Mouse (Mus musculus): ENCODE measurements around the gene Crtc3. TPM values are rescaled to one million over a fixed set of nuclear protein-coding genes. Genes with fewer than 3 reads are reported as not detected.

Crtc3 gene
- polyA plus RNA-seq, 1 experiment from 2014 or later, result 16.9 TPM

GRCm38 (mm10) chr7:80682630-80683029, 6.0 kb downstream of the Crtc3 start:
- Histone ChIP-seq H3K4me3 (no peak overlapping the region), H3K4me2 (no peak overlapping the region), H3K9me3 (replicated peaks) (no peaks in the 10 kb centered on the region), H3K4me1 (replicated peaks) (peaks cover 40% of the 10 kb centered on the region), H3K27ac (no peak overlapping the region), H3K36me3 (no peaks in the 10 kb centered on the region), H3K27me3 (no peaks in the 10 kb centered on the region), H3K9ac (no peak overlapping the region)
- no peak for ATAC-seq (replicated peaks; ENCODE audit: insufficient number of reproducible peaks, insufficient read depth, low FRiP score, low read depth)
- WGBS, result 36% methylated on average over 1 of the region's 1 CpGs

GRCm38 (mm10) chr7:80680218-80680847, 8.3 kb downstream of the Crtc3 start:
- H3K4me2 ChIP-seq, result peak overlapping the region; percentile 46
- H3K9ac ChIP-seq, result 0 out of 2 replicates have a peak overlapping the region, but pooled peaks have one; percentile 14
- H3K27ac ChIP-seq, result peak overlapping the region; percentile 54
- H3K4me3 ChIP-seq, result no peak overlapping the region
- 0 out of 2 replicates have a peak, but pooled peaks cover 3% of the 10 kb centered on the region for H3K36me3 ChIP-seq
- 21% methylated on average over 12 of the region's 12 CpGs for WGBS
- no peaks in the 10 kb centered on the region for H3K9me3 ChIP-seq (replicated peaks)
- ATAC-seq (replicated peaks; ENCODE audit: insufficient number of reproducible peaks, insufficient read depth, low FRiP score, low read depth), result no peak
- H3K4me1 ChIP-seq (replicated peaks), result peaks cover 26% of the 10 kb centered on the region
- no peaks in the 10 kb centered on the region for H3K27me3 ChIP-seq

- H3K27ac ChIP-seq, result no peak overlapping the region
- no peak overlapping the region for H3K4me3 ChIP-seq
- 78% methylated on average over 3 of the region's 3 CpGs for WGBS
Observed at GRCm38 (mm10) chr7:80672323-80672722, 16.4 kb downstream of the Crtc3 start.

GRCm38 (mm10) chr7:80670889-80671288, 17.8 kb downstream of the Crtc3 start:
- H3K36me3 ChIP-seq, result no peaks in the 10 kb centered on the region
- H3K27me3 ChIP-seq, result no peaks in the 10 kb centered on the region
- no peak overlapping the region for H3K4me3 ChIP-seq
- no peak overlapping the region for H3K4me2 ChIP-seq
- ATAC-seq (replicated peaks; ENCODE audit: insufficient number of reproducible peaks, insufficient read depth, low FRiP score, low read depth), result no peak
- H3K4me1 ChIP-seq (replicated peaks), result peaks cover 28% of the 10 kb centered on the region
- 84% methylated on average over 6 of the region's 6 CpGs for WGBS
- H3K27ac ChIP-seq, result no peak overlapping the region
- H3K9ac ChIP-seq, result no peak overlapping the region
- no peaks in the 10 kb centered on the region for H3K9me3 ChIP-seq (replicated peaks)

More at GRCm38 (mm10) chr7:80672323-80672722, 16.4 kb downstream of the Crtc3 start:
- Histone ChIP-seq H3K27me3 (no peaks in the 10 kb centered on the region), H3K4me2 (no peak overlapping the region), H3K9ac (no peak overlapping the region), H3K4me1 (replicated peaks) (peaks cover 14% of the 10 kb centered on the region), H3K9me3 (replicated peaks) (no peaks in the 10 kb centered on the region), H3K36me3 (0 out of 2 replicates have a peak, but pooled peaks cover 3% of the 10 kb centered on the region)
- no peak for ATAC-seq (replicated peaks; ENCODE audit: insufficient number of reproducible peaks, insufficient read depth, low FRiP score, low read depth)

- Histone ChIP-seq H3K27ac (peak overlapping the region; percentile 91), H3K9ac (peak overlapping the region; percentile 7; the same call in 1 of the 2 replicates), H3K4me1 (replicated peaks) (peaks cover 37% of the 10 kb centered on the region), H3K4me2 (peak overlapping the region; percentile 39), H3K9me3 (replicated peaks) (no peaks in the 10 kb centered on the region), H3K4me3 (no peak overlapping the region), H3K27me3 (no peaks in the 10 kb centered on the region), H3K36me3 (no peaks in the 10 kb centered on the region)
- ATAC-seq (replicated peaks; ENCODE audit: insufficient number of reproducible peaks, insufficient read depth, low FRiP score, low read depth), result 0 out of 2 replicates have a peak, but pooled peaks have one; percentile 30
- 13% methylated on average over 11 of the region's 11 CpGs for WGBS
Observed at GRCm38 (mm10) chr7:80667190-80667589, 21.5 kb downstream of the Crtc3 start.

GRCm38 (mm10) chr7:80666198-80666915, 22.3 kb downstream of the Crtc3 start:
- WGBS, result 34% methylated on average over 10 of the region's 10 CpGs
- peak overlapping the region; percentile 7; the same call in 1 of the 2 replicates for H3K9ac ChIP-seq
- peak; percentile 74; the same call in 1 of the 2 replicates for ATAC-seq (replicated peaks; ENCODE audit: insufficient number of reproducible peaks, insufficient read depth, low FRiP score, low read depth)
- H3K4me2 ChIP-seq, result peak overlapping the region; percentile 39
- peak overlapping the region; percentile 91 for H3K27ac ChIP-seq
- H3K36me3 ChIP-seq, result no peaks in the 10 kb centered on the region
- no peak overlapping the region for H3K4me3 ChIP-seq
- no peaks in the 10 kb centered on the region for H3K9me3 ChIP-seq (replicated peaks)
- peaks cover 37% of the 10 kb centered on the region for H3K4me1 ChIP-seq (replicated peaks)
- H3K27me3 ChIP-seq, result no peaks in the 10 kb centered on the region

- Histone ChIP-seq H3K4me1 (replicated peaks) (peaks cover 49% of the 10 kb centered on the region), H3K4me2 (no peak overlapping the region), H3K9me3 (replicated peaks) (no peaks in the 10 kb centered on the region), H3K9ac (no peak overlapping the region), H3K27ac (peak overlapping the region; percentile 67), H3K4me3 (no peak overlapping the region), H3K36me3 (no peaks in the 10 kb centered on the region), H3K27me3 (no peaks in the 10 kb centered on the region)
- WGBS, result 88% methylated on average over 4 of the region's 4 CpGs
- ATAC-seq (replicated peaks; ENCODE audit: insufficient number of reproducible peaks, insufficient read depth, low FRiP score, low read depth), result no peak
Observed at GRCm38 (mm10) chr7:80661082-80661481, 27.6 kb downstream of the Crtc3 start.

- H3K4me1 ChIP-seq (replicated peaks), result peaks cover 49% of the 10 kb centered on the region
- no peak; the same call in 1 of the 2 replicates for ATAC-seq (replicated peaks; ENCODE audit: insufficient number of reproducible peaks, insufficient read depth, low FRiP score, low read depth)
- no peak overlapping the region for H3K4me3 ChIP-seq
Observed at GRCm38 (mm10) chr7:80660619-80661018, 28.1 kb downstream of the Crtc3 start.

GRCm38 (mm10) chr7:80657896-80658295, 30.8 kb downstream of the Crtc3 start:
- Histone ChIP-seq H3K4me2 (0 out of 2 replicates have a peak overlapping the region, but pooled peaks have one; percentile 2), H3K27ac (peak overlapping the region; percentile 63), H3K4me3 (no peak overlapping the region), H3K9ac (no peak overlapping the region), H3K4me1 (replicated peaks) (peaks cover 64% of the 10 kb centered on the region), H3K36me3 (no peaks in the 10 kb centered on the region), H3K27me3 (no peaks in the 10 kb centered on the region), H3K9me3 (replicated peaks) (no peaks in the 10 kb centered on the region)
- 20% methylated on average over 8 of the region's 8 CpGs for WGBS
- ATAC-seq (replicated peaks; ENCODE audit: insufficient number of reproducible peaks, insufficient read depth, low FRiP score, low read depth), result peak; percentile 63

More at GRCm38 (mm10) chr7:80660619-80661018, 28.1 kb downstream of the Crtc3 start:
- Histone ChIP-seq H3K36me3 (no peaks in the 10 kb centered on the region), H3K9ac (no peak overlapping the region), H3K9me3 (replicated peaks) (no peaks in the 10 kb centered on the region), H3K4me2 (no peak overlapping the region), H3K27me3 (no peaks in the 10 kb centered on the region), H3K27ac (peak overlapping the region; percentile 67)
- 48% methylated on average over 4 of the region's 4 CpGs for whole genome bisulfite sequencing

- H3K4me2 ChIP-seq, result peak overlapping the region; percentile 13; the same call in 1 of the 2 replicates
- H3K36me3 ChIP-seq, result no peaks in the 10 kb centered on the region
- no peak overlapping the region for H3K9ac ChIP-seq
Observed at GRCm38 (mm10) chr7:80655350-80656013, 33.2 kb downstream of the Crtc3 start.

GRCm38 (mm10) chr7:80654926-80655325, 33.8 kb downstream of the Crtc3 start:
- WGBS, result 35% methylated on average over 5 of the region's 5 CpGs
- Histone ChIP-seq H3K9me3 (replicated peaks) (no peaks in the 10 kb centered on the region), H3K4me1 (replicated peaks) (peaks cover 61% of the 10 kb centered on the region), H3K4me2 (no peak overlapping the region), H3K27ac (peak overlapping the region; percentile 77), H3K36me3 (no peaks in the 10 kb centered on the region), H3K9ac (no peak overlapping the region), H3K27me3 (no peaks in the 10 kb centered on the region), H3K4me3 (no peak overlapping the region)
- no peak for ATAC-seq (replicated peaks; ENCODE audit: insufficient number of reproducible peaks, insufficient read depth, low FRiP score, low read depth)

More at GRCm38 (mm10) chr7:80655350-80656013, 33.2 kb downstream of the Crtc3 start:
- Histone ChIP-seq H3K9me3 (replicated peaks) (no peaks in the 10 kb centered on the region), H3K4me1 (replicated peaks) (peaks cover 66% of the 10 kb centered on the region), H3K27ac (peak overlapping the region; percentile 77), H3K4me3 (no peak overlapping the region), H3K27me3 (no peaks in the 10 kb centered on the region)
- WGBS, result 45% methylated on average over 6 of the region's 6 CpGs
- peak; percentile 53; the same call in 1 of the 2 replicates for ATAC-seq (replicated peaks; ENCODE audit: insufficient number of reproducible peaks, insufficient read depth, low FRiP score, low read depth)
